Comparison of ENCODE assay signal across 8 mouse cellular contexts in the genomic region with DNA sequence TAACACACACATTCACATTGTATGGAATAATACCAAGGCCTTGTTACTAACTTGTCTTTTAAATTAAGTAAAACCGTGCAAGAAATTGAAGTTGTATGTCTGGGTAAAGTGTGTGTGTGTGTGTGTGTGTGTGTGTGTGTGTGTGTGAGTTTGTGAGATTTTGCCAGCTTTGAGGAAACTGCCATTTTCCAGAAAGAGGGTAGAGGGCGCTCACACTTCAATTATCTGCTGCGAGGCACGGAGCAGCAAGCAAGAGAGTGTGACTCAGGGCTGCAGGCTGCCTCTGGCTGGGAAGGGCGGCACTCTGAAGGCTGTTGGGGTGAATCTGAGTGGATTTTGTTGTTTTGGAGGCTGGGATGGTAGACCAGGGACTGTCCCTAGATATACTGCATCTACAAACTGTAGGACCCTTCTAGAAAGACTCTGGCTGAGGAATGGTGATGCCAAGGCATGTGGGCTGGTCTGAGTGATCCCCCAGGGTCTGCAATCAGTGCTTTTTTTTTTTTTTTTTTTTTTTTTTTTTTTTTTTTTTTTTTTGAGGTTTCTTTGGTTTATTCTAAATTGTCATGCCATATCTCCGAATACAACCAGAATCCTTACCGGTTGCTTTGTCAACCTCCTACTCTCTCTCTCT. TPM values are rescaled to one million over a fixed set of nuclear protein-coding genes. Genes with fewer than 3 reads are reported as not detected.
DNase-seq lines count a peak whose midpoint lies in the region; ATAC-seq lines count a peak whose summit lies in the region.

No protein-coding gene starts in this region.

- WGBS in embryonic facial prominence, embryonic 10.5 days, result 11% methylated on average over 7 of the region's 7 CpGs
- WGBS in hindbrain, embryonic 14.5 days, result 14% methylated on average over 7 of the region's 7 CpGs
- WGBS in midbrain, embryonic 12.5 days, result 8% methylated on average over 7 of the region's 7 CpGs
- WGBS in stomach, embryonic 16.5 days, result 9% methylated on average over 7 of the region's 7 CpGs

- H3K4me1 ChIP-seq in embryonic facial prominence, embryonic 10.5 days, result no peaks in the 10 kb centered on the region
- H3K4me1 ChIP-seq in hindbrain, embryonic 14.5 days (replicated peaks; ENCODE audit: control insufficient read depth, insufficient read depth, low read length), result no peaks in the 10 kb centered on the region
- peaks cover 4% of the 10 kb centered on the region; the same call in 1 of the 2 replicates for H3K4me1 ChIP-seq in midbrain, embryonic 12.5 days
- H3K4me1 ChIP-seq in stomach, embryonic 16.5 days (ENCODE audit: control insufficient read depth, insufficient read depth, low read length), result no peaks in the 10 kb centered on the region

- no peak overlapping the region for H3K27ac ChIP-seq in embryonic facial prominence, embryonic 10.5 days (replicated peaks)
- no peak overlapping the region for H3K27ac ChIP-seq in hindbrain, embryonic 14.5 days
- no peak overlapping the region for H3K27ac ChIP-seq in midbrain, embryonic 12.5 days (replicated peaks)
- no peak overlapping the region for H3K27ac ChIP-seq in stomach, embryonic 16.5 days (ENCODE audit: low read length)

- no peak overlapping the region for H3K4me3 ChIP-seq in embryonic facial prominence, embryonic 10.5 days
- H3K4me3 ChIP-seq in hindbrain, embryonic 14.5 days (replicated peaks; ENCODE audit: low read length), result no peak overlapping the region
- H3K4me3 ChIP-seq in midbrain, embryonic 12.5 days, result no peak overlapping the region
- no peak overlapping the region for H3K4me3 ChIP-seq in stomach, embryonic 16.5 days (replicated peaks; ENCODE audit: low read length)

- intact Hi-C loops in left cerebral cortex, postnatal 10 days (cut with DNase I), result loop anchor here (5.0 kb wide), 3 partner anchors 45 to 405 kb away; a partner anchor contains a TSS

- H3K4me2 ChIP-seq in hindbrain, embryonic 14.5 days (replicated peaks), result no peak overlapping the region
- no peak overlapping the region for H3K4me2 ChIP-seq in midbrain, embryonic 12.5 days (replicated peaks)
- H3K4me2 ChIP-seq in stomach, embryonic 16.5 days (ENCODE audit: low read depth, low read length), result no peak overlapping the region

- peak; percentile 73 for ATAC-seq in hindbrain, embryonic 14.5 days (ENCODE audit: low FRiP score)
- peak; percentile 41 for ATAC-seq in midbrain, embryonic 12.5 days (ENCODE audit: low FRiP score, low read depth)
- ATAC-seq in stomach, embryonic 16.5 days (ENCODE audit: insufficient read depth, low FRiP score), result 0 out of 2 replicates have a peak, but pooled peaks have one; percentile 68

- no peaks in the 10 kb centered on the region; the same call in 1 of the 2 replicates for H3K9me3 ChIP-seq in embryonic facial prominence, embryonic 10.5 days
- H3K9me3 ChIP-seq in hindbrain, embryonic 14.5 days (ENCODE audit: control insufficient read depth, low read length), result no peaks in the 10 kb centered on the region
- H3K9me3 ChIP-seq in midbrain, embryonic 12.5 days, result no peaks in the 10 kb centered on the region
- H3K9me3 ChIP-seq in stomach, embryonic 16.5 days (replicated peaks; ENCODE audit: control insufficient read depth, low read length), result no peaks in the 10 kb centered on the region

- peaks cover 87% of the 10 kb centered on the region for H3K27me3 ChIP-seq in embryonic facial prominence, embryonic 10.5 days (replicated peaks; ENCODE audit: low read depth, poor library complexity, severe bottlenecking)
- peaks cover 45% of the 10 kb centered on the region for H3K27me3 ChIP-seq in hindbrain, embryonic 14.5 days (ENCODE audit: control insufficient read depth, insufficient read depth, low read length)
- H3K27me3 ChIP-seq in midbrain, embryonic 12.5 days, result peaks cover 72% of the 10 kb centered on the region
- peaks cover 32% of the 10 kb centered on the region for H3K27me3 ChIP-seq in stomach, embryonic 16.5 days (ENCODE audit: control insufficient read depth, insufficient read depth, low read length)

- DNase-seq in layer of hippocampus, adult 8-10 months (ENCODE audit: low spot score in 2 of 2), result peak; percentile 44 to 48
- no peak for DNase-seq in layer of hippocampus, adult 9-10 months (ENCODE audit: low spot score)
- peak; percentile 68 for DNase-seq in adipocyte (ENCODE audit: low spot score)
- DNase-seq in embryonic facial prominence, embryonic 10.5 days (ENCODE audit: low spot score), result peak; percentile 71
- peak; percentile 78 for DNase-seq in hindbrain, embryonic 14.5 days (ENCODE audit: low spot score)
- DNase-seq in left cerebral cortex, postnatal 10 days (ENCODE audit: extremely low spot score in 1 of 2, low spot score in 2 of 2), result peak; percentile 63 to 75

- no peak overlapping the region for H3K9ac ChIP-seq in hindbrain, embryonic 14.5 days
- H3K9ac ChIP-seq in midbrain, embryonic 12.5 days (replicated peaks), result no peak overlapping the region
- no peak overlapping the region for H3K9ac ChIP-seq in stomach, embryonic 16.5 days (ENCODE audit: low read length)

- H3K36me3 ChIP-seq in embryonic facial prominence, embryonic 10.5 days (replicated peaks), result no peaks in the 10 kb centered on the region
- H3K36me3 ChIP-seq in hindbrain, embryonic 14.5 days (replicated peaks; ENCODE audit: control insufficient read depth, insufficient read depth), result no peaks in the 10 kb centered on the region
- no peaks in the 10 kb centered on the region for H3K36me3 ChIP-seq in midbrain, embryonic 12.5 days
- H3K36me3 ChIP-seq in stomach, embryonic 16.5 days (ENCODE audit: control insufficient read depth, insufficient read depth, low read length), result no peaks in the 10 kb centered on the region

RNA-seq across cellular contexts. Expression of a gene that starts 39.9 kb away (rescaled TPM):
- 10 to 100 TPM; 87.2 to 96.6 (median 91.0) TPM for total RNA-seq in layer of hippocampus, adult 8-10 months (2022)
- polyA plus RNA-seq in embryonic facial prominence, embryonic 10.5 days (2016; fragmentation: Nextera tagmentation; extraction: Ambion mirVana), result 33.9 and 36.4 TPM in 2 replicates
- 32.2 and 33.1 TPM in 2 replicates for polyA plus RNA-seq in hindbrain, embryonic 14.5 days (2014; fragmentation: Nextera tagmentation; extraction: Ambion mirVana)
- 10 to 100 TPM; 44.3 to 46.7 TPM for total RNA-seq in left cerebral cortex, postnatal 10 days (2021)
- polyA plus RNA-seq in midbrain, embryonic 12.5 days (2016; fragmentation: Nextera tagmentation; extraction: Ambion mirVana), result 41.4 and 42.4 TPM in 2 replicates
- 36.8 and 37.7 TPM in 2 replicates for polyA plus RNA-seq in stomach, embryonic 16.5 days (2015; fragmentation: Nextera tagmentation; extraction: Ambion mirVana)
